Mouse (Mus musculus) stomach, postnatal 0 days (tissue): ENCODE data around the gene Gm21983.

Experiments used
- CTCF ChIP-seq: IDR thresholded peaks from 2 replicates; pipeline ENCODE4 v1.5.1; 2016; ENCODE audit warnings: antibody characterized with exemption, low read depth, mild to moderate bottlenecking, moderate library complexity
- EP300 ChIP-seq: optimal IDR thresholded peaks from 2 replicates; pipeline ENCODE3; 2016; ENCODE audit warnings: antibody characterized with exemption

GRCm38 (mm10) chr7:27136410-27136996, 44.4 kb downstream of the Gm21983 start:
- no peak for TF ChIP-seq CTCF
- TF ChIP-seq EP300 = peak; percentile 13
